Mouse (Mus musculus) cerebellum, adult (tissue): ENCODE results near the gene Ctcfl.

Source experiments
- ATAC-seq: cut with Nextera tagmentation; 2 replicates; pipeline ENCODE4 v1.9.2; 2017; ENCODE audit warnings: mild to moderate bottlenecking, moderate library complexity, mixed read lengths; ENCODE audit not compliant: insufficient number of reproducible peaks, low FRiP score, low TSS enrichment

Ctcfl gene

DNA sequence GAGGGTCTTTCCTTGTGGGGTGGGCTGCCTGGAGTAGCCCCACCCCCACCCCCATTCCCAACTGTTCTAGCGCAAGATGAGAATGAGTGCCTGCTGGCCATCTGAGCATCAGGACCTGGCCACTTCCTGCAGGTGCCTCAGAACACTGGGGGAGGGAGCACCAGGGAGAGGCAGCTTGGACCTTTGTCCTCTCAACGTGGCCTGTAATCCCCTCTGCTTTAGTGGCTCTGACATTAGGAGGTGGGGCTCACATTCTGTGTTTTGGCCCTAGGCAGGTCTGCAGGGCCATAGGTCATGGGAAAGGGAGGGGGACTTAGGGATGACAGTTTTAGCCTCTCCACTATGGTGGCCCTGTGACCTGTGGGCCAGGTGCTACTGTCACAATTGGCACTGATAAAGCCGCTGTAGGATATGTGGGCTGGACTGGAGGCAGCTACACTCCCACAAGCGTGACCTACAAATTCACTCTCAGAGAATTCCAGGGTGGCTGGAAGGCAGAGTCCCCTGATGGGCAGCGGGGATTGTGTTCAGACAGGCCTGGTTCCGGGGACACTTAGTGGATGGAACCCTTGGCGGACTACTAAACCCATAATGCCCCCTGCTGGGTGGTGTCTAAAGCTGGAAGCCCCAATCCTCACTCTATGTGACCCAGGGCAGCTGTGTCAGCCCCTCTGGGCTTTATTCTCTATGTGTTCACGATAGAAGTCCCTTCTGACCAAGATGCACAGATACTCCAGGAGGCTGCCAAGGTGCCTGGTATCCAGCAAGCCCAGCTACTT is 68.5 kb downstream of the Ctcfl start:
- no peak for ATAC-seq

GRCm38 (mm10) chr2:173049817-173050216 is 69.5 kb downstream of the Ctcfl start:
- ATAC-seq = no peak

DNA sequence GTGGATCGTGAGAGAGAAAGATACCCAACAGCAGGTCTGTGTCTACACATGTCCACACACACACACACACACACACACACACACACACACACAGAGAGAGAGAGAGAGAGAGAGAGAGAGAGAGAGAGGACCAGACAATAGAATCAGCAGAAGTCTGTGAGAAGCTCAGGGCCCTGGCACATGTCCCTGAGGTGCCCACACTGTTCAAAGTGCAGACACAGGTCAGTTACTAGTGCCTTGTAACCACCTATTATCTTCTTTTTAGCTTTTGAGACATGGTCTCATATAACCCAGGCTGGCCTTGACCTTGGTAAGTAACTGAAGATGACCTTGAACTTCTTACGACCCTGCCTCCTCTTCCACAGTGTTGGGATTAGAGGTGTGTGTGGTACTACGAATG is 70.1 kb downstream of the Ctcfl start:
- no peak for ATAC-seq

GRCm38 (mm10) chr2:173048041-173048745 is 71.1 kb downstream of the Ctcfl start:
- ATAC-seq = no peak

DNA sequence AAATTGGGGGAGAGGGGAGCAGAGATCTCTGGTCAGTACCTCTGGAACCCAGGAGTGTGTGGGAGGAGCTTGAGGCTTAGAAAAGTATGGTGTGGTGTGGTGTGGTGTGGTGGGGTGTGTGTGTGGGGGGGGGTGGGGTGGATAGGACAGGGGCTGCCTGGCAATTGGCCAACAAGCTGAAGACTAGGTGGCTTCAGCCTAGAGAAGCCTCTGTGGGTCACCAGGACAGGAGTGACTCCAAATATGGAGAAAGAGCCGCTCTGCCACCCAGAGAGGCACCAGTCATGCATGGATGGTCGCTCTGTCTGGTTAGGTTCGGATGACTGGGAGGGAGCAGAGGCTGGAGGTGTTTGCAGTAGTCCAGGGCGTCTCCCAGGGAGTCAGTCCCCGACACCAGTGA is 71.9 kb downstream of the Ctcfl start:
- no peak for ATAC-seq

GRCm38 (mm10) chr2:173046582-173047297 is 72.6 kb downstream of the Ctcfl start:
- no peak for ATAC-seq

- no peak for ATAC-seq
Measured at GRCm38 (mm10) chr2:173044198-173044970, 74.9 kb downstream of the Ctcfl start.
